Mouse (Mus musculus) olfactory bulb, adult 2 months (tissue): ENCODE data around the gene Olfr524. TPM values are rescaled to one million over a fixed set of nuclear protein-coding genes. Genes with fewer than 3 reads are reported as not detected.

ENCODE experiments used
- H3K27ac ChIP-seq: fragments of 200-500 bp; 2 replicates; pipeline ENCODE4 v1.5.1; 2012; ENCODE audit warnings: low read depth, low read length; ENCODE audit not compliant: insufficient read depth
- H3K4me1 ChIP-seq: fragments of 200-500 bp; 2 replicates; pipeline ENCODE4 v1.6.1; 2012; ENCODE audit warnings: low read length; ENCODE audit not compliant: control insufficient read depth, insufficient read depth
- H3K4me3 ChIP-seq: fragments of 200-500 bp; 2 replicates; pipeline ENCODE4 v1.5.1; 2012; ENCODE audit warnings: mild to moderate bottlenecking, low read depth, low read length, moderate library complexity; ENCODE audit not compliant: insufficient read depth
- CTCF ChIP-seq: fragments of 200-500 bp; IDR thresholded peaks from 2 replicates; pipeline ENCODE4 v1.5.1; 2012; ENCODE audit warnings: low read depth, mild to moderate bottlenecking, low read length, moderate library complexity; ENCODE audit not compliant: insufficient read depth
- POLR2A ChIP-seq: fragments of 200-500 bp; IDR thresholded peaks from 2 replicates; pipeline ENCODE4 v1.6.1; 2012; ENCODE audit warnings: mild to moderate bottlenecking, low read depth, low read length, moderate library complexity; ENCODE audit not compliant: insufficient read depth
- WGBS: fragments of 180-500 bp; shearing (Covaris S2); methylation state at CpG from one replicate; pipeline ENCODE4 v1.1.7; 2018; 5-methylcytosine and 5-hydroxymethylcytosine counted together
- polyA plus RNA-seq: library from polyadenylated mRNA; stranded (reverse); fragments of >200 nt; gene quantifications from 2 replicates; pipeline ENCODE4 v1.2.4, GENCODE M21; 2012; ENCODE audit warnings: low replicate concordance; ENCODE audit not compliant: missing spikeins, insufficient read depth, insufficient read length

The Olfr524 gene
- polyA plus RNA-seq, 1 experiment, result not detected

- no peak overlapping the region for H3K27ac ChIP-seq
- WGBS, result 60% methylated on average over 4 of the region's 4 CpGs
- TF ChIP-seq POLR2A (no peak), CTCF (no peak)
- H3K4me3 ChIP-seq, result no peak overlapping the region
- H3K4me1 ChIP-seq, result no peaks in the 10 kb centered on the region
These were observed 17.1 kb downstream of the Olfr524 start for GRCm38 (mm10) chr7:140188391-140189328.

GRCm38 (mm10) chr7:140187721-140188390 is 17.9 kb downstream of the Olfr524 start:
- H3K27ac ChIP-seq, result no peak overlapping the region
- no peaks in the 10 kb centered on the region for H3K4me1 ChIP-seq
- TF ChIP-seq CTCF, result no peak
- TF ChIP-seq POLR2A, result no peak
- 83% methylated on average over 7 of the region's 7 CpGs for WGBS
- H3K4me3 ChIP-seq, result no peak overlapping the region

- 49% methylated on average over 18 of the region's 18 CpGs for WGBS
- TF ChIP-seq POLR2A (no peak), CTCF (no peak)
- no peaks in the 10 kb centered on the region for H3K4me1 ChIP-seq
- H3K4me3 ChIP-seq, result no peak overlapping the region
- no peak overlapping the region for H3K27ac ChIP-seq
These were observed 18.8 kb downstream of the Olfr524 start for GRCm38 (mm10) chr7:140186646-140187620.

- Histone ChIP-seq H3K4me1 (no peaks in the 10 kb centered on the region), H3K27ac (no peak overlapping the region), H3K4me3 (no peak overlapping the region)
- 88% methylated on average over 4 of the region's 4 CpGs for WGBS
- no peak for TF ChIP-seq POLR2A
- no peak for TF ChIP-seq CTCF
These were observed 21.6 kb downstream of the Olfr524 start for GRCm38 (mm10) chr7:140184206-140184605.

- TF ChIP-seq CTCF (no peak), POLR2A (no peak)
- H3K4me1 ChIP-seq, result no peaks in the 10 kb centered on the region
- 87% methylated on average over 2 of the region's 2 CpGs for WGBS
- no peak overlapping the region for H3K4me3 ChIP-seq
- no peak overlapping the region for H3K27ac ChIP-seq
These were observed 25.1 kb downstream of the Olfr524 start for GRCm38 (mm10) chr7:140180692-140181091.

GRCm38 (mm10) chr7:140179176-140179575 is 26.6 kb downstream of the Olfr524 start:
- WGBS, result 77% methylated on average over 2 of the region's 2 CpGs
- no peak overlapping the region for H3K4me3 ChIP-seq
- no peak for TF ChIP-seq POLR2A
- no peak for TF ChIP-seq CTCF
- H3K27ac ChIP-seq, result no peak overlapping the region
- H3K4me1 ChIP-seq, result no peaks in the 10 kb centered on the region

GRCm38 (mm10) chr7:140172936-140173335 is 32.8 kb downstream of the Olfr524 start, which contains the start of gene Olfr523:
TSS of gene Olfr523 (plus strand) at chr7:140173217.
- Histone ChIP-seq H3K4me1 (no peaks in the 10 kb centered on the region), H3K4me3 (no peak within 1 kb of the TSS), H3K27ac (no peak within 1 kb of the TSS)
- TF ChIP-seq POLR2A (no peak), CTCF (no peak)
- 55% methylated on average over 1 of the region's 1 CpGs for WGBS

GRCm38 (mm10) chr7:140170863-140171262 is 34.9 kb downstream of the Olfr524 start:
- H3K4me1 ChIP-seq, result no peaks in the 10 kb centered on the region
- WGBS, result 93% methylated on average over 3 of the region's 3 CpGs
- no peak overlapping the region for H3K27ac ChIP-seq
- no peak overlapping the region for H3K4me3 ChIP-seq
- TF ChIP-seq CTCF (no peak), POLR2A (no peak)
